Mouse (Mus musculus): ENCODE measurements around the gene Mag. TPM values are rescaled to one million over a fixed set of nuclear protein-coding genes. Genes with fewer than 3 reads are reported as not detected.
"Not testable (repeated sequence)": the region's sequence is repeated elsewhere in the genome, so short reads cannot be mapped to it uniquely, and the experiment has no call there.

Mag gene
- total RNA-seq, 2 experiments from 2014 or later: 91.4 to 101 TPM

DNA sequence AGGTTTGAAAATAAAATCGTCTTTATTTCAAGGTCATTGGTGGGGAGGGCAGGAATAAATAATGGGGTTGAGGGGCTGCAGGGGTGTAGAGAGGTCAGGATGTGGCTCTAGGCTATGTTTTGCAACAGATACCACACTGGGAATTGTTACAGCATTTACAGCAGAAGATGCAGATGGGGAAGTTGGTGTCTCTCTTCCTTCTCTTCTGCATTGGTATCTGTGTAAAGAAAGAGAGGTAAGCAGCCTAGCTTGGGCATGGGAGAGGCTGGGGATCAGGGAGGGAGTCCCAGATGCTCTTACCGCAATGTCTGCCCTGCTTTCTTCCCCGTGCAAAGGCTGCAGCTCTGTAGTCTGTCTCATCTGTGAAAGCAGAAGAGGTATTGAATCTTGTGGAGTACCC, 27.7 kb upstream of the Mag start:
- not testable (repeated sequence) for DNase-seq (ENCODE audit: low spot score in 2 of 2)

DNA sequence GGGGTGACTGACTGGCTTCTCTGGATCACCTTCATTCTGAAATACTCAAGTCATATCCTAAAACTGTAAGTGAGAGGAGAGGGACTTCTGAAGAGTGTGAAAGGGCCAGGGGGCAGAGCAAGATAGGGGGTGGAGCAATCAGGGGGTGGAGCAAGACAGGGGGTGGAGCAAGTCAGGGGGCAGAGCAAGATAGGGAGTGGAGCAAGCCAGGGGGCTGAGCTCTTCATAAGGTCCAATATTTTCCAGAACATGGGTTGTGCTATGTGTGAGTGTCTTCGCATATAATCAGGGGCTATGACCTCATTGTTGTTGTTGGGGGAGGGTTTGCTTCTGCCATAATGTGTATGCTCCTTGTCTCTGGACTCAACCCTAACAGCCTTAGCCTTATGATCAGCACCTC, 25.4 kb upstream of the Mag start:
- not testable (repeated sequence) for DNase-seq (ENCODE audit: low spot score in 2 of 2)

DNA sequence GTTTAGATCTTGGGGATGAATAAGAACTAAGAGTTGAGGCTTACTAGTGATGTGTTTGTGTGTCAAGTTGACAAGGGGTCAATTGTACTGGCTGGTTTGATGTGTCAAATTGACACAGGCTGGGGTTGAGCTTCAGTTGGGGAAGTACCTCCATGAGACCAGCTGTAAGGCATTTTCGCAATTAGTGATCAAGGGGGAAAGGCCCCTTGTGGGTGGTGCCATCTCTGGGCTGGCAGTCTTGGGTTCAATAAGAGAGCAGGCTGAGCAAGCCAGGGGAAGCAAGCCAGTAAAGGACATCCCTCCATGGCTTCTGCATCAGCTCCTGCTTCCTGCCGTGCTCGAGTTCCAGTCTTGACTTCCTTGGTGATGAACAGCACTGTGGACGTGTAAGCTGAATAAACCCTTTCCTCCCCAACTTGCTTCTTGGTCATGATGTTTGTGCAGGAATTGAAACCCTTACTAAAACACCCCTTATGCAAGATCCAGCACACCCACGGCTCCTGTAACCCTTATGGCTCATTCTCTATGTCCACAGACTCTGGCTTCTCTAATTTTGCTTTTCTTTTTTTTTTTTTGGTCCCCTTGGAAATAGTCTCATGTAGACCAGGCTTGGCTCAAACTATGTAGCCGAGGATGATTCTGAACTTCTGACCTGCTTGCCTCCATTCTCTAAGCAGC, 20.9 kb upstream of the Mag start:
- not testable (repeated sequence) for DNase-seq (ENCODE audit: low spot score in 2 of 2)

- DNase-seq (ENCODE audit: low spot score in 2 of 2): not testable (repeated sequence)
Measured at GRCm38 (mm10) chr7:30924581-30924980, 9.9 kb upstream of the Mag start, which contains the start of gene Hamp2. Gene Hamp2 (minus strand): TSS chr7:30924681.

GRCm38 (mm10) chr7:30924071-30924470, 9.4 kb upstream of the Mag start:
- no peak for DNase-seq (ENCODE audit: low spot score in 2 of 2)

DNA sequence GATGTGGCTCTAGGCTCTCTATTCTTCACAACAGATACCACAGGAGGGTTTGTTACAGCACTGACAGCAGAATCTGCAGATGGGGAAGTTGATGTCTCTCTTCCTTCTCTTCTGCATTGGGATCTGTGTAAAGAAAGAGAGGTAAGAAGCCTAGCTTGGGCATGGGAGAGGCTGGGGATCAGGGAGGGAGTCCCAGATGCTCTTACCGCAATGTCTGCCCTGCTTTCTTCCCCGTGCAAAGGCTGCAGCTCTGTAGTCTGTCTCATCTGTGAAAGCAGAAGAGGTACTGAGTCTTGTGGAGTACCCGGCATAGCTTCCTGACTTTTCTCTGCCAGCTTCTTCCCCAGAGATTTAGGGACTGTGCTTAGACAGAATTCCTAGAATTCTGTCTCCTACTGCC, 7.8 kb upstream of the Mag start:
- DNase-seq (ENCODE audit: low spot score in 2 of 2): not testable (repeated sequence)

DNA sequence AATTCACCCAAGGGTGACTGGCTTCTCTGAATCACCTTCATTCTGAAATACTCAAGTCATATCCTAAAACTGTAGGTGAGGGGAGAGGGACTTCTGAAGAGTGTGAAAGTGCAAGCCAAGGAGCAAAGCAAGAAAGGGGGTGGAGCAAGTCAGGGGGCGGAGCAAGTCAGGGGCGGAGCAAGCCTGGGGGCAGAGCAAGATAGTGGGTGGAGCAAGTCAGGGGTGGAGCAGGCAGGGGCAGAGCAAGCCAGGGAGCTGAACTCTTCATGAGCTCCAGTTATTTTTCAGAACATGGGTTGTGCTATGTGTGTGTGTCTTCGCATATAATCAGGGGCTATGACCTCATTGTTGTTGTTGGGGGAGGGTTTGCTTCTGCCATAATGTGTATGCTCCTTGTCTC, 5.5 kb upstream of the Mag start:
- no peak for DNase-seq (ENCODE audit: low spot score in 2 of 2)

DNA sequence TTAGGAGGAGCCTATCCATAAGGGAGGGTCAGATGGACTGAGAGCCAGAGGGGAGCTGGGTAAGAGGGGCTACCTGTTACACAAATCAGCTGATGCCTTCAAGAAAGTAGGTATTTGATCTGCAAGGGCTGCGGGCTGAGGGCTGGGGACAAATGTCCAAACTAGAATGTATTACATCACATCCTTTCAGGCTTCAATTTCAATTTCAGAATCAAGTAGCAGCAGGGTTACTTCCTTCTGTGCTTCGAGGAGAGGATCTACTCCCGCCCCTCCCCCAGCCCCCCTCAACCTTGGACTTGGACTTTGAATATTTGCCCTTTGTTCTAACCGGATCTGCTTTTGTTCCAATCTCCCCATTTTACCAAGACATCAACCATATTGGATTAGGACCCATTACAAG, 2.5 kb upstream of the Mag start:
- DNase-seq (ENCODE audit: low spot score in 2 of 2): no peak

DNA sequence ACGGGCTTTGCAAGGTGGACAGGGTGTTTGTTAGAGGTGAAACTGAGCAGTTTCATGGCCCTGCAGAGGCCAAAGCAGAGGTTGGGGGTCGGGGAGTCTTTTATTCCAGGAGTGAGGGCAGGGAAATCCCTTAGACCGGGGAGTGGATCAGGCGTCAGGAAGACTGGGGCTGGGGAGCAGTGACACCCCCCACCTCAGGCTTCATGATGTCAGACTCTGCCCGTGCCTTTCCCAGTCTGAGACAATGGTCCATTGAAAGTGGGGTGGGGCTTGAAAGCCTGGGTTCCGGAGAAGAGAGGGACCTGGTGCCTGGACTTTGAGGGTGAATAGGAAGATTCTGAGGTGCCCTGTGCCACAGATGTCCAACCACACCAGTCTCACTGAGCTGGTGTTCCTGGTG, 2.0 kb upstream of the Mag start:
- peak in 1 of 2 experiments; percentile 9 for DNase-seq (ENCODE audit: low spot score in 2 of 2)

- DNase-seq (ENCODE audit: low spot score in 2 of 2): no peak
Measured at GRCm38 (mm10) chr7:30909773-30910172, 4.9 kb downstream of the Mag start.

- DNase-seq (ENCODE audit: low spot score in 2 of 2): no peak
Measured at GRCm38 (mm10) chr7:30908992-30909431, 5.7 kb downstream of the Mag start.

GRCm38 (mm10) chr7:30908277-30908991, 6.2 kb downstream of the Mag start:
- DNase-seq (ENCODE audit: low spot score in 2 of 2): no peak

- DNase-seq (ENCODE audit: low spot score in 2 of 2): peak; percentile 17 to 21
Measured at GRCm38 (mm10) chr7:30904042-30904441, 10.6 kb downstream of the Mag start.

DNA sequence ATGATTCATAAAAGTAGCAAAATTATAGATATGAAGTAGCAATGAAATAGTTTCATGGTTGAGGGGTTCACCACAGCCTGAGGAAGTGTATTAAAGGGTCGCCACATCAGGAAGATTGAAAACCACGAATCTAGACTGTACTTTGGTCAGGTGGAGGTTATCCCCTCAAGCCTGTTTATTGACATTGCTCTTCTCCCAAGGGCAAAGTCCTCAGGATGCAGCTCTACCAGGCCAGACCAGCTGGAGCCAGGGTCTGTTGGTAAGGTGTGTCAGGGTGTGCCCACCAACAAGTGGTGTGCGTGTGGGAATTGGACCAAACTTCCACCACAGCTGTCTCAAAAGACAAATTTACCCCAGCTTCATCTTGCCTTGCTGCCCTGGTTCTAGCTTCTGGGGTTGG, 19.5 kb downstream of the Mag start:
- no peak for DNase-seq (ENCODE audit: low spot score in 2 of 2)

- DNase-seq (ENCODE audit: low spot score in 2 of 2): no peak
Measured at GRCm38 (mm10) chr7:30892515-30892914, 22.2 kb downstream of the Mag start.

- DNase-seq (ENCODE audit: low spot score in 2 of 2): no peak
Measured at GRCm38 (mm10) chr7:30891746-30892145, 22.9 kb downstream of the Mag start.

- DNase-seq (ENCODE audit: low spot score in 2 of 2): no peak
Measured at GRCm38 (mm10) chr7:30890681-30891080, 24.0 kb downstream of the Mag start.

DNA sequence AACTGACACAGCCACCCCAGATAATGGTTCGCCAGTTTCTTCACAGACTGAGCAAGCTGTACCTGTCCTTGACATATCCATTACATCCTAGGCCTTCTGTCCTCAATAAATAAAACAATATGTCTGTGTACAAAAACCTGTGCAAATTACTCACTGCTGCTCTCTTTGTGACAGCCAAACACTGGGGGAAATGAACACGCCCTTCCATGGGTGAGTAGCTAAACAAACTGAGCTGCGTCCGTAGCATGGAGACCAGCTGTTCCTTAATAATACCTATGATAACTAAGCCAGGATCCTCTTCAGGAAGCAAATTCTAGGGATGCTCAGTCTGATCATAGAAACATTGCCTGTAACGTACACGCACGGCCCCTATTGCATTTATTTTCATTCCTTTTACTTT, 25.9 kb downstream of the Mag start:
- no peak for DNase-seq (ENCODE audit: low spot score in 2 of 2)

GRCm38 (mm10) chr7:30887568-30888188, 27.0 kb downstream of the Mag start:
- DNase-seq (ENCODE audit: low spot score in 2 of 2): peak in 1 of 2 experiments; percentile 5

DNA sequence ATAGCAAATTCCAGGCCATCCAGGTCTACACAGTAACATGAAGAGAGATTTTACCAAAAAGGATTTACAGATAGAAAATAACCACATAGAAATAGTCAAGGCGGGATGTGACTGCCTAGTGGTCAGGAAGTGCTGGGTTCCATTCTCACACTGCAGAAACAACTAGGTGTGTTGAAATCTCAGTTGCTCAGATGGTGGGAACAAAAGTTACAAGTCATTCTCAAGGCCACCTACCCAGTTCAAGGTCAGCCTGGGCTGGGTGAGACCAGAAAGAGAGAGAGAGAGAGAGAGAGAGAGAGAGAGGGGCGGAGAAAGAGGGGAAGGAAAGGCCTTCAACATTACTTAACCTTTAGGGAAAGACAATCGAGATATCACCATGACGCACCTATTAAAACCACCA, 27.8 kb downstream of the Mag start:
- DNase-seq (ENCODE audit: low spot score in 2 of 2): no peak

DNA sequence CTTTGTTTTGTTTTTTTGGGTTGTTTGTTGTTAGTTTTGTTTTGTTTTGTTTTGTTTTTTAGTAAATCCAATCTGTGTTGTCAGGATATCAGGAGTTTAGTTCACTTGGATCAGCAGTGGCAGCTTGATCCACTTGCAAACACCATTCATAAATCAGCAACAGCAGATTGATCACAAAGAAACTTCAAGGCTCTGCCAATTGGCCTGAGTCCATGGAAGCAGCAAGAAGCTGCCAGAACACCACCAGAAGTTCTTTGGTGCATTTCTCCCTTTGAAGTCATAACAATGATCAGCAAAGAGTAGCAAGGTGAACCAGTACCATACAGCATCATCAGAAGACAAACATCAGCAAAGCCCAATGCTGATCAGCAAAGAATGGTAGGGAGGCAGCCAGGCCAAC, 30.6 kb downstream of the Mag start:
- DNase-seq (ENCODE audit: low spot score in 2 of 2): no peak

GRCm38 (mm10) chr7:30881367-30881766, 33.3 kb downstream of the Mag start:
- no peak for DNase-seq (ENCODE audit: low spot score in 2 of 2)
